Mouse (Mus musculus) thymus, adult 2 months (tissue): ENCODE data around the gene Cib1. TPM values are rescaled to one million over a fixed set of nuclear protein-coding genes. Genes with fewer than 3 reads are reported as not detected.

ENCODE experiments used
- DNase-seq: peaks from one replicate; pipeline ENCODE4 v3.0.0; 2021
- H3K27ac ChIP-seq: fragments of 200-500 bp; 2 replicates; pipeline ENCODE4 v1.5.1; 2012; ENCODE audit warnings: low read length, control low read depth; ENCODE audit not compliant: control insufficient read depth, insufficient read depth
- H3K27me3 ChIP-seq: fragments of 200-500 bp; 2 replicates; pipeline ENCODE4 v1.6.1; 2012; ENCODE audit warnings: mild to moderate bottlenecking, low read length, moderate library complexity, mixed read lengths; ENCODE audit not compliant: control insufficient read depth, insufficient read depth
- H3K36me3 ChIP-seq: fragments of 200-500 bp; 2 replicates; pipeline ENCODE4 v1.6.1; 2012; ENCODE audit warnings: mild to moderate bottlenecking, low read length, moderate library complexity; ENCODE audit not compliant: control insufficient read depth, insufficient read depth
- H3K4me1 ChIP-seq: fragments of 200-500 bp; replicated peaks from 2 replicates; pipeline ENCODE4 v1.6.1; 2012; ENCODE audit warnings: low read length; ENCODE audit not compliant: control insufficient read depth, insufficient read depth
- H3K4me3 ChIP-seq: fragments of 200-500 bp; 2 replicates; pipeline ENCODE4 v1.5.1; 2012; ENCODE audit warnings: mild to moderate bottlenecking, low read length, control low read depth, moderate library complexity; ENCODE audit not compliant: control insufficient read depth, insufficient read depth
- CTCF ChIP-seq: fragments of 200-500 bp; IDR thresholded peaks from 2 replicates; pipeline ENCODE4 v1.5.1; 2012; ENCODE audit warnings: mild to moderate bottlenecking, control low read depth, low read length, moderate library complexity, borderline replicate concordance; ENCODE audit not compliant: control insufficient read depth, poor library complexity, insufficient read depth; ENCODE audit errors: extremely low read depth
- POLR2A ChIP-seq: fragments of 200-500 bp; IDR thresholded peaks from 2 replicates; pipeline ENCODE4 v1.6.1; 2012; ENCODE audit warnings: mild to moderate bottlenecking, low read length, control low read depth, moderate library complexity; ENCODE audit not compliant: control insufficient read depth, poor library complexity, insufficient read depth; ENCODE audit errors: extremely low read depth
- WGBS: fragments of 180-500 bp; shearing (Covaris S2); methylation state at CpG from one replicate; pipeline ENCODE4 v1.1.7; 2018; 5-methylcytosine and 5-hydroxymethylcytosine counted together
- polyA plus RNA-seq: library from polyadenylated mRNA; depleted of rRNA; stranded (reverse); fragments of >200 nt; gene quantifications from 2 replicates; pipeline ENCODE4 v1.2.3, GENCODE M21; 2012

Cib1 gene
- polyA plus RNA-seq, 1 experiment: 192 TPM

DNA sequence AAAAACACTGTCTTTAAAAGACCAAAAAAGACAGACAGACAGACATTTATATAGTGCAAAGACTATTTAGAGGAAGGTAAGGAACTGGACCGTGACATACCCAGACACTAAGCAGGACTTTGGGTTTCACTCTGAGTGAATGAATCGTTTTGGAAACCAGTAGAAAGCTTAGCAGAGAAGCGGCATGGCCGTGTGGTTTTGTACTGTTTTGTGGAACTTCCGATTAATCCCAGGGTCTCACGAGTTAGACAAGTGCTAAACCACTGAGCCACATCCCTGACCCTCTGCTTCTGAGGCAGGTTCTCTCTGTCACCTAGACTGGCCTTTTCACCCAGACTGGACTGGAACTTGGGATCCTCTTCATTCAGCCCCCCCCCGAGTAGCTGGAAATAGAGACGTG, 18.2 kb downstream of the Cib1 start:
- no peak overlapping the region for H3K4me3 ChIP-seq
- no peak for DNase-seq
- peaks cover 39% of the 10 kb centered on the region for H3K36me3 ChIP-seq
- no peaks in the 10 kb centered on the region for H3K27me3 ChIP-seq
- peaks cover 18% of the 10 kb centered on the region for H3K4me1 ChIP-seq
- 89% methylated on average over 8 of the region's 8 CpGs for WGBS
- no peak overlapping the region for H3K27ac ChIP-seq
- TF ChIP-seq CTCF (no peak), POLR2A (no peak)

GRCm38 (mm10) chr7:80213604-80214003, 19.0 kb downstream of the Cib1 start:
- DNase-seq: no peak
- WGBS: 96% methylated on average over 7 of the region's 7 CpGs
- peaks cover 30% of the 10 kb centered on the region for H3K36me3 ChIP-seq
- no peaks in the 10 kb centered on the region for H3K27me3 ChIP-seq
- H3K4me1 ChIP-seq: peaks cover 27% of the 10 kb centered on the region
- TF ChIP-seq POLR2A: no peak
- TF ChIP-seq CTCF: no peak
- no peak overlapping the region for H3K4me3 ChIP-seq
- H3K27ac ChIP-seq: no peak overlapping the region

GRCm38 (mm10) chr7:80210982-80211381, 21.6 kb downstream of the Cib1 start:
- no peak for TF ChIP-seq CTCF
- no peak for TF ChIP-seq POLR2A
- peaks cover 53% of the 10 kb centered on the region for H3K4me1 ChIP-seq
- peaks cover 10% of the 10 kb centered on the region; the same call in 1 of the 2 replicates for H3K36me3 ChIP-seq
- no peak overlapping the region for H3K4me3 ChIP-seq
- H3K27ac ChIP-seq: no peak overlapping the region
- no peaks in the 10 kb centered on the region for H3K27me3 ChIP-seq
- DNase-seq: no peak
- WGBS: 92% methylated on average over 4 of the region's 4 CpGs

- peaks cover 7% of the 10 kb centered on the region; the same call in 1 of the 2 replicates for H3K36me3 ChIP-seq
- no peak overlapping the region for H3K4me3 ChIP-seq
- 4% methylated on average over 6 of the region's 6 CpGs for WGBS
- peaks cover 63% of the 10 kb centered on the region for H3K4me1 ChIP-seq
- TF ChIP-seq POLR2A (no peak), CTCF (no peak)
- H3K27ac ChIP-seq: peak overlapping the region; percentile 52
- no peaks in the 10 kb centered on the region for H3K27me3 ChIP-seq
- peak; percentile 74 for DNase-seq
These were observed 22.9 kb downstream of the Cib1 start for GRCm38 (mm10) chr7:80209669-80210068.

DNA sequence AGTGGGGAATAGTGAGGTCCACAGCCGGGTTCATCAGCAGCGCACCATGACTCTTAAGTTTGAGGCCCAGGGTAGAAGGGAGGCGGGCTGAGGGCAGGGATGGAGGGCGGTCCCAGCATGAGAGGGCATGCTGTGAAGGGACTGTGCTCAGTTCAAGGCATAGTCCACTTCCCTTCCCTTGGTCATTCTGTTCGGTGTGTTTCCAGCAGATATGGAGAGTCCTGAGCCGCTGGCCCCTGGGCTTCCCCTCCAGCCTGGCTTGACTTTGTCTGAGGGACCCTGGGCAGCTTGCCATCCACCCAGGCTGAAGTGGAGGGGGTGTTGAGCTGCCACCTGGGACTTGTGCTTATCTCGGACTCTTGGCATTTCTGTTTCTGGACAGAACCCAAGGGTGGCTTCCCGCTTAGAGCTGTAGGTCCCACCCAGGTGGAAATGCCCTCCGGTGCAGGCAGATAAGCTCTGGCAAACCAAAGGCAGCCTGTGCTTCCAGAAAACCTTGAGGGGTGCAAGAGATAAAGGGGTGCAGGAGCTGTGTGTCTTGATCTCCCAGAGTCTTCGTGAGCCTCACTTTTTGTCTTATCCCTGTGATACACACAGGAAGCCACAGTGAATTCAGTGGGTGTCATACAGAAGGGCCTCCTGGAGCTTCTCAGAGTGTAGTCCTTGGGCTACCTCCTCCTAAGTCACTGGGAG, 23.7 kb downstream of the Cib1 start:
- Histone ChIP-seq H3K4me3 (no peak overlapping the region), H3K27ac (peak overlapping the region; percentile 52; the same call in 1 of the 2 replicates), H3K27me3 (no peaks in the 10 kb centered on the region), H3K4me1 (peaks cover 70% of the 10 kb centered on the region), H3K36me3 (peaks cover 7% of the 10 kb centered on the region; the same call in 1 of the 2 replicates)
- DNase-seq: no peak
- 45% methylated on average over 10 of the region's 10 CpGs for WGBS
- TF ChIP-seq CTCF: no peak
- no peak for TF ChIP-seq POLR2A

- WGBS: 73% methylated on average over 18 of the region's 18 CpGs
- Histone ChIP-seq H3K27ac (no peak overlapping the region), H3K4me1 (peaks cover 78% of the 10 kb centered on the region), H3K4me3 (no peak overlapping the region), H3K36me3 (peaks cover under 1% of the 10 kb centered on the region; the same call in 1 of the 2 replicates), H3K27me3 (no peaks in the 10 kb centered on the region)
- TF ChIP-seq POLR2A (no peak), CTCF (no peak)
- DNase-seq: no peak
These were observed 24.5 kb downstream of the Cib1 start for GRCm38 (mm10) chr7:80208026-80208642.
